Mouse (Mus musculus): ENCODE measurements around the gene Snrnp48. TPM values are rescaled to one million over a fixed set of nuclear protein-coding genes. Genes with fewer than 3 reads are reported as not detected.

Gene Snrnp48
- polyA plus RNA-seq, 1 experiment from 2014 or later: 40.0 TPM

Other genes with a start within 250 kb of the Snrnp48 start
- 117 and 126 TPM in 2 replicates for gene Ssr1, start 210.7 kb upstream of the Snrnp48 start, polyA plus RNA-seq (2016; fragmentation: Nextera tagmentation; extraction: Ambion mirVana)
- gene Riok1, start 167.9 kb upstream of the Snrnp48 start, polyA plus RNA-seq (2016; fragmentation: Nextera tagmentation; extraction: Ambion mirVana): 50.4 and 55.9 TPM in 2 replicates
- gene Cage1, start 167.9 kb upstream of the Snrnp48 start, polyA plus RNA-seq (2016; fragmentation: Nextera tagmentation; extraction: Ambion mirVana): 0.65 and 1.1 TPM in 2 replicates
- gene Dsp, start 53.6 kb upstream of the Snrnp48 start, polyA plus RNA-seq (2016; fragmentation: Nextera tagmentation; extraction: Ambion mirVana): 0.92 and 1.2 TPM in 2 replicates
- 2.5 and 2.9 TPM in 2 replicates for gene Bmp6, start 140.2 kb downstream of the Snrnp48 start, polyA plus RNA-seq (2016; fragmentation: Nextera tagmentation; extraction: Ambion mirVana)